Mouse (Mus musculus) hindbrain, embryonic 11.5 days (tissue): ENCODE measurements around the gene Serpina3g. TPM values are rescaled to one million over a fixed set of nuclear protein-coding genes. Genes with fewer than 3 reads are reported as not detected.
A peak's percentile ranks its signal among the peaks of the same experiment; 100 is the strongest.

Source experiments
- ATAC-seq: fragments of 200-750 bp; cut with Nextera tagmentation; 2 replicates; pipeline ENCODE4 v1.8.0; 2017; ENCODE audit warnings: mild to moderate bottlenecking, moderate TSS enrichment, moderate library complexity; ENCODE audit not compliant: low FRiP score
- DNase-seq: peaks from one replicate; pipeline ENCODE4 v3.0.0-alpha.2; 2015; ENCODE audit warnings: low spot score
- H3K27ac ChIP-seq: fragments of 300-500 bp; sonication (generic); 2 replicates; pipeline ENCODE4 v1.5.1; 2014; ENCODE audit warnings: mild to moderate bottlenecking, low read depth, low read length
- H3K27me3 ChIP-seq: fragments of 300-500 bp; sonication (generic); 2 replicates; pipeline ENCODE4 v1.6.1; 2014; ENCODE audit warnings: mild to moderate bottlenecking, low read length, moderate library complexity, mixed read lengths; ENCODE audit not compliant: control insufficient read depth, insufficient read depth
- H3K36me3 ChIP-seq: fragments of 300-500 bp; sonication (generic); 2 replicates; pipeline ENCODE4 v1.6.1; 2014; ENCODE audit warnings: mild to moderate bottlenecking, low read length, moderate library complexity, mixed read lengths; ENCODE audit not compliant: control insufficient read depth, insufficient read depth
- H3K4me1 ChIP-seq: fragments of 300-500 bp; sonication (generic); replicated peaks from 2 replicates; pipeline ENCODE4 v1.6.1; 2014; ENCODE audit warnings: low read length, mixed read lengths; ENCODE audit not compliant: control insufficient read depth, insufficient read depth
- H3K4me2 ChIP-seq: fragments of 300-500 bp; sonication (generic); replicated peaks from 2 replicates; pipeline ENCODE4 v1.6.1; 2014; ENCODE audit warnings: mild to moderate bottlenecking, low read depth, low read length
- H3K4me3 ChIP-seq: fragments of 300-500 bp; sonication (generic); 2 replicates; pipeline ENCODE4 v1.5.1; 2014; ENCODE audit warnings: low read depth, low read length
- H3K9ac ChIP-seq: fragments of 300-500 bp; sonication (generic); 2 replicates; pipeline ENCODE4 v1.6.1; 2014; ENCODE audit warnings: low read depth, low read length
- H3K9me3 ChIP-seq: fragments of 300-500 bp; sonication (generic); 2 replicates; pipeline ENCODE4 v1.6.1; 2016; ENCODE audit warnings: low read length; ENCODE audit not compliant: control insufficient read depth
- WGBS: fragments of 180-500 bp; shearing (Covaris S2); extraction: QIAGEN DNeasy Blood & Tissue Kit; methylation state at CpG from one replicate; pipeline ENCODE4 v1.1.7; 2014; 5-methylcytosine and 5-hydroxymethylcytosine counted together
- polyA plus RNA-seq: library from polyadenylated mRNA; unstranded; fragments of >200 nt; fragmentation: Nextera tagmentation; extraction: Ambion mirVana; gene quantifications from 2 replicates; pipeline ENCODE4 v1.2.1, GENCODE M21; 2014

Gene Serpina3g
- polyA plus RNA-seq, 1 experiment from 2014 or later = 0.14 TPM

GRCm38 (mm10) chr12:104261041-104261440 is 25.0 kb downstream of the Serpina3g start:
- ATAC-seq (no peak), DNase-seq (no peak)
- H3K36me3 ChIP-seq = no peaks in the 10 kb centered on the region
- H3K9me3 ChIP-seq = no peaks in the 10 kb centered on the region
- H3K4me1 ChIP-seq = no peaks in the 10 kb centered on the region
- 68% methylated on average over 3 of the region's 3 CpGs for WGBS
- H3K27me3 ChIP-seq = no peaks in the 10 kb centered on the region
- H3K4me2 ChIP-seq = no peak overlapping the region
- H3K9ac ChIP-seq = no peak overlapping the region
- no peak overlapping the region for H3K4me3 ChIP-seq
- H3K27ac ChIP-seq = no peak overlapping the region

GRCm38 (mm10) chr12:104262863-104263262 is 26.8 kb downstream of the Serpina3g start, which contains the start of gene Serpina3i:
Serpina3i (plus strand) TSS chr12:104263122.
- Histone ChIP-seq H3K27me3 (no peaks in the 10 kb centered on the region), H3K36me3 (no peaks in the 10 kb centered on the region), H3K27ac (no peak within 1 kb of the TSS), H3K9ac (no peak within 1 kb of the TSS), H3K4me3 (no peak within 1 kb of the TSS), H3K4me1 (no peaks in the 10 kb centered on the region), H3K9me3 (no peaks in the 10 kb centered on the region), H3K4me2 (no peak within 1 kb of the TSS)
- ATAC-seq (no peak), DNase-seq (no peak)

- DNase-seq (no peak), ATAC-seq (no peak)
- Histone ChIP-seq H3K4me2 (no peak overlapping the region), H3K36me3 (no peaks in the 10 kb centered on the region), H3K27me3 (no peaks in the 10 kb centered on the region), H3K27ac (no peak overlapping the region), H3K4me3 (no peak overlapping the region), H3K9me3 (no peaks in the 10 kb centered on the region), H3K9ac (no peak overlapping the region), H3K4me1 (no peaks in the 10 kb centered on the region)
- WGBS = 87% methylated on average over 3 of the region's 3 CpGs
Measured at GRCm38 (mm10) chr12:104266374-104266773, 30.3 kb downstream of the Serpina3g start.

- 89% methylated on average over 18 of the region's 18 CpGs for WGBS
- DNase-seq = no peak
Measured at GRCm38 (mm10) chr12:104278216-104279055, 42.4 kb downstream of the Serpina3g start.

GRCm38 (mm10) chr12:104279056-104279435 is 43.0 kb downstream of the Serpina3g start:
- no peaks in the 10 kb centered on the region for H3K4me1 ChIP-seq
- WGBS = 22% methylated on average over 3 of the region's 3 CpGs
- H3K36me3 ChIP-seq = no peaks in the 10 kb centered on the region
- ATAC-seq (0 out of 2 replicates have a peak, but pooled peaks have one; percentile 51), DNase-seq (no peak)
- H3K4me2 ChIP-seq = no peak overlapping the region
- H3K27me3 ChIP-seq = no peaks in the 10 kb centered on the region
- no peak overlapping the region for H3K9ac ChIP-seq
- no peak overlapping the region for H3K4me3 ChIP-seq
- no peaks in the 10 kb centered on the region for H3K9me3 ChIP-seq
- H3K27ac ChIP-seq = no peak overlapping the region

More at GRCm38 (mm10) chr12:104278216-104279055, 42.4 kb downstream of the Serpina3g start:
- Histone ChIP-seq H3K4me1 (no peaks in the 10 kb centered on the region), H3K9me3 (no peaks in the 10 kb centered on the region), H3K36me3 (no peaks in the 10 kb centered on the region), H3K4me3 (no peak overlapping the region), H3K27me3 (no peaks in the 10 kb centered on the region), H3K27ac (no peak overlapping the region), H3K9ac (no peak overlapping the region), H3K4me2 (no peak overlapping the region)
- no peak for ATAC-seq

GRCm38 (mm10) chr12:104283380-104283779 is 47.3 kb downstream of the Serpina3g start:
- DNase-seq = no peak

GRCm38 (mm10) chr12:104288336-104288735 is 52.3 kb downstream of the Serpina3g start:
- ATAC-seq = no peak
- no peaks in the 10 kb centered on the region for H3K4me1 ChIP-seq
- H3K27ac ChIP-seq = no peak overlapping the region
- no peak for DNase-seq
- H3K9me3 ChIP-seq = no peaks in the 10 kb centered on the region
- H3K4me3 ChIP-seq = no peak overlapping the region
- H3K27me3 ChIP-seq = no peaks in the 10 kb centered on the region
- no peak overlapping the region for H3K9ac ChIP-seq
- H3K36me3 ChIP-seq = no peaks in the 10 kb centered on the region
- H3K4me2 ChIP-seq = no peak overlapping the region

More at GRCm38 (mm10) chr12:104283380-104283779, 47.3 kb downstream of the Serpina3g start:
- no peaks in the 10 kb centered on the region for H3K9me3 ChIP-seq
- no peaks in the 10 kb centered on the region for H3K36me3 ChIP-seq
- H3K27ac ChIP-seq = no peak overlapping the region
- no peak overlapping the region for H3K4me2 ChIP-seq
- WGBS = 96% methylated on average over 11 of the region's 11 CpGs
- H3K4me3 ChIP-seq = no peak overlapping the region
- H3K4me1 ChIP-seq = no peaks in the 10 kb centered on the region
- no peak overlapping the region for H3K9ac ChIP-seq
- ATAC-seq = no peak
- no peaks in the 10 kb centered on the region for H3K27me3 ChIP-seq

- Histone ChIP-seq H3K27me3 (no peaks in the 10 kb centered on the region), H3K9ac (no peak overlapping the region), H3K36me3 (no peaks in the 10 kb centered on the region), H3K9me3 (no peaks in the 10 kb centered on the region), H3K27ac (no peak overlapping the region), H3K4me1 (no peaks in the 10 kb centered on the region), H3K4me2 (no peak overlapping the region), H3K4me3 (no peak overlapping the region)
- DNase-seq = no peak
- no peak for ATAC-seq
- WGBS = 59% methylated on average over 4 of the region's 4 CpGs
Measured at GRCm38 (mm10) chr12:104289872-104290271, 53.8 kb downstream of the Serpina3g start.
